Mouse (Mus musculus) neural tube, embryonic 10.5 days (tissue): ENCODE measurements around the gene Arhgap10.

Source experiments
- DNase-seq: peaks from one replicate; pipeline ENCODE4 v3.0.0-alpha.2; 2017; ENCODE audit warnings: low spot score; ENCODE audit errors: extremely low spot score

Arhgap10 gene

GRCm38 (mm10) chr8:77310026-77310425, 207.7 kb downstream of the Arhgap10 start:
- no peak for DNase-seq

- no peak for DNase-seq
These were observed 223.2 kb downstream of the Arhgap10 start for GRCm38 (mm10) chr8:77294599-77294998.

GRCm38 (mm10) chr8:77292649-77293048, 225.1 kb downstream of the Arhgap10 start:
- no peak for DNase-seq

GRCm38 (mm10) chr8:77292120-77292519, 225.6 kb downstream of the Arhgap10 start:
- no peak for DNase-seq

GRCm38 (mm10) chr8:77288492-77288891, 229.3 kb downstream of the Arhgap10 start:
- no peak for DNase-seq

- no peak for DNase-seq
These were observed 229.7 kb downstream of the Arhgap10 start for GRCm38 (mm10) chr8:77288065-77288464.

GRCm38 (mm10) chr8:77284473-77284872, 233.3 kb downstream of the Arhgap10 start:
- no peak for DNase-seq

- DNase-seq: no peak
These were observed 235.0 kb downstream of the Arhgap10 start for GRCm38 (mm10) chr8:77282605-77283236.

GRCm38 (mm10) chr8:77279977-77280376, 237.8 kb downstream of the Arhgap10 start:
- no peak for DNase-seq

GRCm38 (mm10) chr8:77278246-77278645, 239.5 kb downstream of the Arhgap10 start:
- no peak for DNase-seq

GRCm38 (mm10) chr8:77276827-77277226, 240.9 kb downstream of the Arhgap10 start:
- DNase-seq: no peak

GRCm38 (mm10) chr8:77275571-77275970, 242.2 kb downstream of the Arhgap10 start:
- DNase-seq: no peak

- DNase-seq: no peak
These were observed 245.6 kb downstream of the Arhgap10 start for GRCm38 (mm10) chr8:77272136-77272535.

- no peak for DNase-seq
These were observed 249.8 kb downstream of the Arhgap10 start for GRCm38 (mm10) chr8:77267941-77268405.

- DNase-seq: no peak
These were observed 255.3 kb downstream of the Arhgap10 start for GRCm38 (mm10) chr8:77262216-77263009.

GRCm38 (mm10) chr8:77261215-77261614, 256.5 kb downstream of the Arhgap10 start:
- DNase-seq: no peak

- no peak for DNase-seq
These were observed 260.7 kb downstream of the Arhgap10 start for GRCm38 (mm10) chr8:77257085-77257451.

- DNase-seq: no peak
These were observed 261.2 kb downstream of the Arhgap10 start for GRCm38 (mm10) chr8:77256450-77257084.

GRCm38 (mm10) chr8:77254466-77254865, 263.3 kb downstream of the Arhgap10 start:
- no peak for DNase-seq

- DNase-seq: no peak
These were observed 266.6 kb downstream of the Arhgap10 start for GRCm38 (mm10) chr8:77251134-77251533.

- no peak for DNase-seq
These were observed 267.7 kb downstream of the Arhgap10 start for GRCm38 (mm10) chr8:77250094-77250493.

- no peak for DNase-seq
These were observed 276.4 kb downstream of the Arhgap10 start for GRCm38 (mm10) chr8:77241381-77241780.
